Mouse (Mus musculus) erythroblast, embryonic 14.5 days (primary cell): ENCODE results near the gene Frmd4a.

ENCODE experiments used
- GATA1 ChIP-seq: IDR thresholded peaks from 2 replicates; pipeline ENCODE4 v1.6.1; 2012; ENCODE audit warnings: low read length, inconsistent platforms, mixed read lengths
- TAL1 ChIP-seq: IDR thresholded peaks from 3 replicates; pipeline ENCODE4 v1.6.1; 2012; ENCODE audit warnings: low read length, inconsistent platforms, mixed read lengths

- no peak for TF ChIP-seq GATA1
- TF ChIP-seq TAL1 = no peak
Measured at GRCm38 (mm10) chr2:4394641-4395040, 377.1 kb downstream of the Frmd4a start.
